In the genomic region with DNA sequence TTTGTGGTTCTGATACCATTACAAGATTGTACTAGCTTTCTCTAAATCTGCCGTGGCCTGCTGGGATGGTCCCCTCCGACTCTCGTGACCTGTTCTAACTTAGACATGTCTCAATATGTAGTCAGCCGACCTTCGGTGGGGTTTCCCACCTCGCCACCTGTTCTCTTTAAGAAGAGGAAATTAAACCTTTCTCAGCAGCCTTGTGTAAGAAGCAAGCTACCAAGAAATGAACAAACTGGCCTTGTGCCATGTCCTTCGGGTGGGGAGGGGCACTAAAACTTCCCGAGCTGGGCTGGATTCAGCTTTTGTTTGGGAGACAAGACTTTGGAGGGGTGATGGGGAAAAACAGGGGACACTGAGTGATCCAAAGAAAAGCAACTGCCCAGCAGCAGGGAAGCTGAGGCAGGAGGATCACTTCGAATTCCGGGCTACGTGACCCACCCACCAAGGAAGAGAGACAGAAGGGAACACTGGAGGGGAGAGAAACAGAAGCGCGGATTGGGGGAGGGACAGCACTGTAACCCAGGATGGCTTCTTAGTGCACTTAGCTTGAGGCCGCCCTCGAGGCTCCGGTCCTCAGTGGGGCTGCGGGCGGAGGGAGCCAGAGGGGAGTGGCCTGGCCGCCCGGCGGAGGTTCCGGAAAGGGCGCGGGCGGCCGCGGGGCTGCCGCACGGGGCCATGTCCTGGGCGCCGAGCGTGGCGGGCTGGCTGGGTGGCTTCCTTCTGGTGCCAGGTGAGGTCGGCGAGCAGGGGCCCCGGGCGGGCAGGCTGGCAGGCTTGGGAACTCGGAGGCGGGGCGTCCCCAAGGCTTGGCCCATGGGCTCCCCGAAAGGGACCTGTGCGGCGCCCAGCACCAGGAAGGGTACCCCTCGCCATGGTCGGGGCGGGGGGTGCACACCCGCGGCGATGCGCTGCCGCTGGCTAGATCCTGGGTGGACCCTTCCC, we compare ENCODE assay signal across 8 mouse cellular contexts. TPM values are rescaled to one million over a fixed set of nuclear protein-coding genes. Genes with fewer than 3 reads are reported as not detected.
A peak's percentile ranks its signal among the peaks of the same experiment; 100 is the strongest.
DNase-seq lines count a peak whose midpoint lies in the region; ATAC-seq and TF ChIP-seq lines count a peak whose summit lies in the region.

Il10rb (plus strand) TSS at position 525 of the 945 bp plus-strand sequence.

- H3K27ac ChIP-seq in bone marrow macrophage, adult 2 months (ENCODE audit: insufficient read depth, low read depth, low read length): peak within 1 kb of the TSS; percentile 99
- peak within 1 kb of the TSS; percentile 78 for H3K27ac ChIP-seq in heart, embryonic 11.5 days (ENCODE audit: low read depth, low read length)
- H3K27ac ChIP-seq in kidney, embryonic 15.5 days: peak within 1 kb of the TSS; percentile 80
- H3K27ac ChIP-seq in liver, embryonic 14.5 days: peak within 1 kb of the TSS; percentile 79
- H3K27ac ChIP-seq in stomach, embryonic 15.5 days: peak within 1 kb of the TSS; percentile 84

- peaks cover 6% of the 10 kb centered on the region for H3K36me3 ChIP-seq in C2C12 (ENCODE audit: control insufficient read depth, insufficient read depth)
- peaks cover 88% of the 10 kb centered on the region for H3K36me3 ChIP-seq in erythroblast, embryonic 14.5 days (ENCODE audit: control insufficient read depth)
- H3K36me3 ChIP-seq in heart, embryonic 11.5 days (ENCODE audit: control insufficient read depth, insufficient read depth, low read length): peaks cover 7% of the 10 kb centered on the region; the same call in 1 of the 2 replicates
- peaks cover 17% of the 10 kb centered on the region; the same call in 1 of the 2 replicates for H3K36me3 ChIP-seq in kidney, embryonic 15.5 days
- peaks cover 37% of the 10 kb centered on the region for H3K36me3 ChIP-seq in liver, embryonic 14.5 days (replicated peaks; ENCODE audit: control insufficient read depth, insufficient read depth, low read depth)
- peaks cover 8% of the 10 kb centered on the region; the same call in 1 of the 2 replicates for H3K36me3 ChIP-seq in stomach, embryonic 15.5 days

- H3K9me3 ChIP-seq in erythroblast, embryonic 14.5 days (ENCODE audit: control insufficient read depth, low read length): no peaks in the 10 kb centered on the region; the same call in 1 of the 2 replicates
- H3K9me3 ChIP-seq in heart, embryonic 11.5 days (replicated peaks; ENCODE audit: control insufficient read depth, low read length): no peaks in the 10 kb centered on the region
- no peaks in the 10 kb centered on the region for H3K9me3 ChIP-seq in kidney, embryonic 15.5 days (replicated peaks)
- no peaks in the 10 kb centered on the region for H3K9me3 ChIP-seq in liver, embryonic 14.5 days (ENCODE audit: control insufficient read depth, low read length)
- H3K9me3 ChIP-seq in stomach, embryonic 15.5 days: no peaks in the 10 kb centered on the region

- H3K79me3 ChIP-seq in C2C12 (ENCODE audit: low read depth): no peaks in the 10 kb centered on the region

- TF ChIP-seq CTCF in C2C12 (IDR thresholded peaks at IDR 0.05; ENCODE audit: control insufficient read depth, insufficient read depth, insufficient read length): no peak
- TF ChIP-seq CTCF in bone marrow macrophage, adult 2 months (IDR thresholded peaks at IDR 0.05; ENCODE audit: low read depth, low read length): no peak
- TF ChIP-seq CTCF in liver, embryonic 14.5 days (IDR thresholded peaks at IDR 0.05; ENCODE audit: low read depth): no peak

- TF ChIP-seq EP300 in liver, embryonic 14.5 days (IDR thresholded peaks at IDR 0.05; ENCODE audit: low read depth): no peak; the same call in 1 of the 2 replicates

- no peaks in the 10 kb centered on the region for H3K27me3 ChIP-seq in C2C12 (ENCODE audit: control insufficient read depth, insufficient read depth, insufficient read length)
- H3K27me3 ChIP-seq in erythroblast, embryonic 14.5 days (ENCODE audit: control insufficient read depth): no peaks in the 10 kb centered on the region
- H3K27me3 ChIP-seq in heart, embryonic 11.5 days (ENCODE audit: control insufficient read depth, insufficient read depth, low read length): no peaks in the 10 kb centered on the region
- no peaks in the 10 kb centered on the region for H3K27me3 ChIP-seq in kidney, embryonic 15.5 days
- no peaks in the 10 kb centered on the region for H3K27me3 ChIP-seq in liver, embryonic 14.5 days (ENCODE audit: control insufficient read depth, insufficient read depth, low read length)
- H3K27me3 ChIP-seq in stomach, embryonic 15.5 days (replicated peaks): no peaks in the 10 kb centered on the region

- peak within 1 kb of the TSS; percentile 53 for H3K4me3 ChIP-seq in C2C12 (ENCODE audit: insufficient read depth, poor library complexity, severe bottlenecking)
- H3K4me3 ChIP-seq in bone marrow macrophage, adult 2 months (ENCODE audit: insufficient read depth, low read length): peak within 1 kb of the TSS; percentile 79
- peak within 1 kb of the TSS; percentile 92 for H3K4me3 ChIP-seq in erythroblast, embryonic 14.5 days (replicated peaks)
- H3K4me3 ChIP-seq in heart, embryonic 11.5 days (ENCODE audit: low read depth, low read length): peak within 1 kb of the TSS; percentile 89
- H3K4me3 ChIP-seq in kidney, embryonic 15.5 days (replicated peaks): peak within 1 kb of the TSS; percentile 67
- H3K4me3 ChIP-seq in liver, embryonic 14.5 days (ENCODE audit: insufficient read depth in 1 of 2, low read depth in 2 of 2, low read length in 2 of 2): peak within 1 kb of the TSS; percentile 73 to 91
- peak within 1 kb of the TSS; percentile 73 for H3K4me3 ChIP-seq in stomach, embryonic 15.5 days (replicated peaks)

- no peaks in the 10 kb centered on the region for H3K79me2 ChIP-seq in C2C12 (ENCODE audit: control insufficient read depth, insufficient read depth)

- H3ac ChIP-seq in C2C12 (ENCODE audit: control insufficient read depth, insufficient read length, low read depth): peak within 1 kb of the TSS; percentile 83

- peak; percentile 60 to 67 (median 64) for DNase-seq in liver, embryonic 14.5 days (ENCODE audit: low read depth in 3 of 3, low spot score in 3 of 3)
- peak; percentile 81 to 88 for DNase-seq in natural killer cell, adult 2 months (ENCODE audit: low spot score in 2 of 2)

- TF ChIP-seq POLR2A in bone marrow macrophage, adult 2 months (IDR thresholded peaks at IDR 0.05; ENCODE audit: borderline replicate concordance, low read depth, low read length): no peak; the same call in 1 of the 2 replicates

- peaks cover 34% of the 10 kb centered on the region for H3K4me1 ChIP-seq in bone marrow macrophage, adult 2 months (ENCODE audit: control insufficient read depth, insufficient read depth, low read length)
- H3K4me1 ChIP-seq in erythroblast, embryonic 14.5 days (ENCODE audit: control insufficient read depth): peaks cover 63% of the 10 kb centered on the region
- H3K4me1 ChIP-seq in heart, embryonic 11.5 days (ENCODE audit: control insufficient read depth, insufficient read depth, low read length): peaks cover 14% of the 10 kb centered on the region
- H3K4me1 ChIP-seq in kidney, embryonic 15.5 days: peaks cover 38% of the 10 kb centered on the region
- peaks cover 13 to 30% of the 10 kb centered on the region in 2 experiments for H3K4me1 ChIP-seq in liver, embryonic 14.5 days (replicated peaks; ENCODE audit: control insufficient read depth in 2 of 2, insufficient read depth in 2 of 2, low read length in 1 of 2)
- peaks cover 6% of the 10 kb centered on the region; the same call in 1 of the 2 replicates for H3K4me1 ChIP-seq in stomach, embryonic 15.5 days

- H3K9ac ChIP-seq in heart, embryonic 11.5 days (ENCODE audit: low read depth, low read length): peak within 1 kb of the TSS; percentile 96
- peak within 1 kb of the TSS; percentile 73 for H3K9ac ChIP-seq in kidney, embryonic 15.5 days
- H3K9ac ChIP-seq in liver, embryonic 14.5 days (replicated peaks): peak within 1 kb of the TSS; percentile 98
- peak within 1 kb of the TSS; percentile 85 for H3K9ac ChIP-seq in stomach, embryonic 15.5 days

- H3K4me2 ChIP-seq in heart, embryonic 11.5 days: peak within 1 kb of the TSS; percentile 94
- H3K4me2 ChIP-seq in kidney, embryonic 15.5 days: peak within 1 kb of the TSS; percentile 93
- peak within 1 kb of the TSS; percentile 99 for H3K4me2 ChIP-seq in liver, embryonic 14.5 days (ENCODE audit: low read depth)
- H3K4me2 ChIP-seq in stomach, embryonic 15.5 days: peak within 1 kb of the TSS; percentile 75

- WGBS in heart, embryonic 11.5 days (ENCODE audit: insufficient replicate concordance): 5% methylated on average over 46 of the region's 51 CpGs
- WGBS in kidney, embryonic 15.5 days: 4% methylated on average over 51 of the region's 51 CpGs
- 2% methylated on average over 51 of the region's 51 CpGs for WGBS in liver, embryonic 14.5 days (ENCODE audit: insufficient replicate concordance)
- 3% methylated on average over 50 of the region's 51 CpGs for WGBS in stomach, embryonic 15.5 days

- ATAC-seq in heart, embryonic 11.5 days (replicated peaks; ENCODE audit: insufficient number of reproducible peaks, low FRiP score, low TSS enrichment): peak; percentile 87
- ATAC-seq in kidney, embryonic 15.5 days (replicated peaks; ENCODE audit: low FRiP score): peak; percentile 93
- ATAC-seq in liver, embryonic 14.5 days (ENCODE audit: insufficient read depth): peak; percentile 91
- ATAC-seq in stomach, embryonic 15.5 days (ENCODE audit: insufficient read depth, low FRiP score, low read depth): peak; percentile 87

TF ChIP-seq in C2C12, 6 proteins besides CTCF, POLR2A, EP300 and RAD21:
- no peak for TF ChIP-seq USF1 (IDR thresholded peaks at IDR 0.05; ENCODE audit: low read depth)
- TF ChIP-seq MAX (IDR thresholded peaks at IDR 0.05): no peak
- TF ChIP-seq CEBPB (IDR thresholded peaks at IDR 0.05; ENCODE audit: low read depth): no peak
TF ChIP-seq in C2C12: peak in this region for 0.

RNA-seq across cellular contexts. Expression of gene Il10rb, which starts in this region (rescaled TPM):
- 14.1 TPM for polyA plus RNA-seq in C2C12 (2012; fragmentation: generic; extraction: Trizol)
- 345 and 358 TPM in 2 replicates for polyA plus RNA-seq in bone marrow macrophage, adult 2 months (2012; ENCODE audit: insufficient read depth, insufficient read length, missing spikeins)
- polyA plus RNA-seq in erythroblast, embryonic 14.5 days (2012): 0.73 and 0.96 TPM in 2 replicates
- polyA plus RNA-seq in heart, embryonic 11.5 days (2014; fragmentation: Nextera tagmentation; extraction: Ambion mirVana): 38.6 and 46.9 TPM in 2 replicates
- 29.9 and 31.0 TPM in 2 replicates for polyA plus RNA-seq in kidney, embryonic 15.5 days (2015; fragmentation: Nextera tagmentation; extraction: Ambion mirVana)
- 12.4 and 12.7 TPM in 2 replicates for polyA plus RNA-seq in liver, embryonic 14.5 days (2012; rRNA removed)
- polyA plus RNA-seq in liver, embryonic 14.5 days (2014; fragmentation: Nextera tagmentation; extraction: Ambion mirVana): 24.9 and 28.7 TPM in 2 replicates
- polyA plus RNA-seq in stomach, embryonic 15.5 days (2015; fragmentation: Nextera tagmentation; extraction: Ambion mirVana): 45.5 and 53.4 TPM in 2 replicates

Comparison
In these comparisons a context has a peak if more than half of its experiments do, and no peak if none do; other contexts are left out.
1. Peak in every context shown above with its lines: DNase-seq, ATAC-seq, H3K4me3 ChIP-seq and H3K27ac ChIP-seq.